ENCODE assay signal across 8 mouse cellular contexts in the genomic region with DNA sequence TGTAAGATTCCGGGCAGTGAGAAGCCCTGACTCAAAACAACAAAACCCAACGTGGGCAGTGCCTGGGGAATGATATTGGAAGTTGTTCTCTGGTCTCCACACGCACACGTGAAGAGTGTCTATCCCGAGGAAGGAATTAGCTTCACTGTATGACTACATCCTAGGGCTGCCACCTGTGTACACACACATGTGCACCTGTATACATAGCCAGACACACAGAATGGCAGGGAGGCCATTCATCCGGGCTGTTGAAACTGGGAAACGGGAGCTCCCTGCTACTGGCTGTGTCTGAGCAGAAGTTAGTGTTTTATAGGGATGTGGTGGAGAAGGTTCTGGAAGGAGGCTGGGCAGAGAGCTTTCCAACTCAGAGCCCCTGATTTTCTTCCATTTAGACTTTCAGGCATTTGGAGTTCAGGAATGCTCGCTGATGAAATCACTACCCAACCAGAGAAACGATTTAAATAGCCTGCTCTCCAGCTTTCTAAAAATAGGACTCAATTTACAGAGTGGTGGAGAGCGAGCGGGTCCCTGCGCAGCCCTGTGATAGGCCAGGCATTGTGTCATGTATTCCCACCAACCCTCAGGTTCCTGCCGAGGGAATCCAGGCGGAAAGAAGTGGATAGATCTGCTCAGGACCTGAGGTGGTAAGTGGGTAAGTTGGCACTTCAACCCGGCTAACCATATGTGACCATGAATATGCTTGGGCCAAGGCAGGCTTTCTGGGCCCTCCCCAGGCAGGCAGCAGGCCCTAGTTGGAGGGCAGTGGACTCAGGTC. TPM values are rescaled to one million over a fixed set of nuclear protein-coding genes. Genes with fewer than 3 reads are reported as not detected.
DNase-seq lines count a peak whose midpoint lies in the region; ATAC-seq and TF ChIP-seq lines count a peak whose summit lies in the region.

No protein-coding gene starts in this region.

- H3K36me3 ChIP-seq in heart, embryonic 14.5 days (ENCODE audit: control insufficient read depth, insufficient read depth, low read length) = no peaks in the 10 kb centered on the region
- no peaks in the 10 kb centered on the region for H3K36me3 ChIP-seq in lung, embryonic 15.5 days

- no peak for TF ChIP-seq CTCF in gastrocnemius, adult 2 months (IDR thresholded peaks at IDR 0.05)
- no peak for TF ChIP-seq CTCF in Patski (IDR thresholded peaks at IDR 0.05)

- peak overlapping the region; percentile 81 for H3K27ac ChIP-seq in gastrocnemius, adult 2 months
- peak overlapping the region; percentile 99 to 100 for H3K27ac ChIP-seq in heart, embryonic 14.5 days (replicated peaks in 1 of 2; ENCODE audit: control insufficient read depth in 1 of 2, insufficient read depth in 1 of 2, low read depth in 2 of 2, low read length in 2 of 2)
- peak overlapping the region; percentile 77 for H3K27ac ChIP-seq in lung, embryonic 15.5 days

- CTCF ChIA-PET in Patski (lab: Charles Lee) = interaction anchor here (1.4 to 1.8 kb wide), 2 partner anchors 14 to 63 kb away, joined by 4 read pairs; no protein-coding TSS in a partner anchor

- in situ Hi-C loops in Patski (cut with MboI; ENCODE audit: low pct_unique_long_range_greater_than_20kb) = no loop called here

- peaks cover 6% of the 10 kb centered on the region for H3K9me3 ChIP-seq in heart, embryonic 14.5 days (ENCODE audit: control insufficient read depth, low read length)
- no peaks in the 10 kb centered on the region for H3K9me3 ChIP-seq in lung, embryonic 15.5 days

- H3K4me3 ChIP-seq in gastrocnemius, adult 2 months = peak overlapping the region; percentile 11
- H3K4me3 ChIP-seq in heart, embryonic 14.5 days (ENCODE audit: control insufficient read depth in 1 of 2, insufficient read depth in 1 of 2, low read depth in 1 of 2, low read length in 2 of 2) = no peak overlapping the region
- H3K4me3 ChIP-seq in lung, embryonic 15.5 days = no peak overlapping the region

- no peaks in the 10 kb centered on the region for H3K27me3 ChIP-seq in Patski
- no peaks in the 10 kb centered on the region for H3K27me3 ChIP-seq in heart, embryonic 14.5 days (ENCODE audit: control insufficient read depth, insufficient read depth, low read length)
- H3K27me3 ChIP-seq in lung, embryonic 15.5 days = no peaks in the 10 kb centered on the region

- DNase-seq in gastrocnemius, adult 2 months = peak; percentile 29
- no peak for DNase-seq in gastrocnemius, postnatal 36 days
- peak; percentile 41 for DNase-seq in Patski (ENCODE audit: low read depth, low spot score)
- DNase-seq in adrenal gland, postnatal 14 days = no peak
- DNase-seq in testis, postnatal 14 days (ENCODE audit: low spot score) = no peak

- WGBS in heart, embryonic 14.5 days = 35% methylated on average over 15 of the region's 15 CpGs
- 46% methylated on average over 15 of the region's 15 CpGs for WGBS in lung, embryonic 15.5 days

- H3K4me2 ChIP-seq in heart, embryonic 14.5 days (ENCODE audit: low read length) = peak overlapping the region; percentile 49
- H3K4me2 ChIP-seq in lung, embryonic 15.5 days = no peak overlapping the region

- POLR2A ChIA-PET in Patski (lab: Charles Lee) = interaction anchor here (1.2 to 1.3 kb wide), 2 partner anchors 15 to 37 kb away, joined by 3 to 5 read pairs; no protein-coding TSS in a partner anchor

- peaks cover 19 to 28% of the 10 kb centered on the region in 2 experiments for H3K4me1 ChIP-seq in heart, embryonic 14.5 days (ENCODE audit: control insufficient read depth in 2 of 2, insufficient read depth in 2 of 2, low read length in 2 of 2)
- peaks cover 9% of the 10 kb centered on the region for H3K4me1 ChIP-seq in lung, embryonic 15.5 days

- H3K9ac ChIP-seq in heart, embryonic 14.5 days (ENCODE audit: low read length) = peak overlapping the region; percentile 59
- H3K9ac ChIP-seq in lung, embryonic 15.5 days = no peak overlapping the region

- intact Hi-C loops in gastrocnemius, adult 2 months (cut with DNase I) = no loop called here
- intact Hi-C loops in gastrocnemius, postnatal 36 days (cut with DNase I) = no loop called here

- no peak for ATAC-seq in Patski
- peak; percentile 83 for ATAC-seq in heart, embryonic 14.5 days (ENCODE audit: insufficient number of reproducible peaks, insufficient read depth, low FRiP score, low read depth)
- peak; percentile 78 for ATAC-seq in lung, embryonic 15.5 days (ENCODE audit: borderline replicate concordance, extremely low read depth, low FRiP score, low TSS enrichment)
- ATAC-seq in activated CD4-positive, CD25-positive, alpha-beta regulatory T cell, adult 4 months = no peak

RNA-seq across cellular contexts. Expression of a gene that starts 52.0 kb away (rescaled TPM):
- 1 to 10 TPM; 1.1 to 4.7 TPM for total RNA-seq in gastrocnemius, adult 2 months (2021)
- total RNA-seq in gastrocnemius, postnatal 36 days (2021) = 1 to 10 TPM; 3.1 to 3.5 TPM
- polyA plus RNA-seq in Patski (2021) = 0.06 TPM
- 13.8 and 13.9 TPM in 2 replicates for polyA plus RNA-seq in heart, embryonic 14.5 days (2014; fragmentation: Nextera tagmentation; extraction: Ambion mirVana)
- 10.3 and 10.4 TPM in 2 replicates for polyA plus RNA-seq in lung, embryonic 15.5 days (2015; fragmentation: Nextera tagmentation; extraction: Ambion mirVana)
- polyA plus RNA-seq in activated CD4-positive, CD25-positive, alpha-beta regulatory T cell, adult 4 months (2017; shearing (Covaris generic)) = not detected
- 8.4 and 9.2 TPM in 2 replicates for total RNA-seq in adrenal gland, postnatal 14 days (2021)

RNA-seq across cellular contexts. Expression of a gene that starts 57.0 kb away (rescaled TPM):
- total RNA-seq in gastrocnemius, adult 2 months (2021) = 1 to 10 TPM; 2.7 to 3.1 TPM
- 1 to 10 TPM; 4.9 to 5.1 TPM for total RNA-seq in gastrocnemius, postnatal 36 days (2021)
- polyA plus RNA-seq in Patski (2021) = 51.2 TPM
- 4.0 and 4.8 TPM in 2 replicates for polyA plus RNA-seq in heart, embryonic 14.5 days (2014; fragmentation: Nextera tagmentation; extraction: Ambion mirVana)
- polyA plus RNA-seq in lung, embryonic 15.5 days (2015; fragmentation: Nextera tagmentation; extraction: Ambion mirVana) = 12.5 and 12.9 TPM in 2 replicates
- 1 to 10 TPM in 1 of 2 experiments, not detected in 1; 1.0 TPM for polyA plus RNA-seq in activated CD4-positive, CD25-positive, alpha-beta regulatory T cell, adult 4 months (2017; shearing (Covaris generic))
- 3.0 and 3.6 TPM in 2 replicates for total RNA-seq in adrenal gland, postnatal 14 days (2021)

Comparison
In these comparisons a context has a peak if more than half of its experiments do, and no peak if none do; other contexts are left out.
1. DNase-seq: peak in gastrocnemius, adult 2 months (single experiment) and Patski (single experiment); none in gastrocnemius, postnatal 36 days (0 of 2), adrenal gland, postnatal 14 days (single experiment) and testis, postnatal 14 days (single experiment).
2. ATAC-seq: peak in heart, embryonic 14.5 days (single experiment) and lung, embryonic 15.5 days (single experiment); none in Patski (single experiment) and activated CD4-positive, CD25-positive, alpha-beta regulatory T cell, adult 4 months (single experiment).
3. RNA of a gene that starts 52.0 kb away (polyA plus RNA-seq): 13.8 to 13.9 TPM in heart, embryonic 14.5 days and 10.3 to 10.4 TPM in lung, embryonic 15.5 days; 0.06 TPM in Patski (single experiment) and not detected in activated CD4-positive, CD25-positive, alpha-beta regulatory T cell, adult 4 months; every median in the first group is over 10 times any median in the second.
4. Peak in every context shown above with its lines, with median percentiles within 50 percentile points of each other: H3K27ac ChIP-seq.